Mouse (Mus musculus) MEL (cell line): Measurements from ENCODE around the gene Ncam2.

Experiments
- CTCF ChIP-seq, 3 experiments: IDR thresholded peaks in 2 of 3; conservative IDR thresholded peaks in 1 of 3; 2 replicates each; pipeline ENCODE4 v1.5.1; 2011 to 2012; ENCODE audit warnings: low read length in 3 of 3, low read depth in 2 of 3, mild to moderate bottlenecking in 2 of 3, improper control_type of control experiment in 1 of 3, inconsistent platforms in 1 of 3, mixed read lengths in 1 of 3, moderate library complexity in 1 of 3; ENCODE audit not compliant: control insufficient read depth in 1 of 3, insufficient read depth in 1 of 3, poor library complexity in 1 of 3, severe bottlenecking in 1 of 3
- ETS1 ChIP-seq: IDR thresholded peaks from 2 replicates; pipeline ENCODE4 v1.6.1; 2012; ENCODE audit warnings: low read depth, mild to moderate bottlenecking, inconsistent platforms, low read length, improper control_type of control experiment, moderate library complexity
- GATA1 ChIP-seq: IDR thresholded peaks from 2 replicates; pipeline ENCODE4 v1.6.1; 2011; ENCODE audit warnings: low read depth, low read length, improper control_type of control experiment
- MAX ChIP-seq: IDR thresholded peaks from 2 replicates; pipeline ENCODE4 v1.6.1; 2011; ENCODE audit warnings: low read length, improper control_type of control experiment
- POLR2A ChIP-seq, 2 experiments: IDR thresholded peaks; 2 replicates each; pipeline ENCODE4 v1.6.1; 2011 to 2012; ENCODE audit warnings: low read length in 2 of 2, mild to moderate bottlenecking in 2 of 2, control low read depth in 1 of 2, improper control_type of control experiment in 1 of 2, low read depth in 1 of 2, moderate library complexity in 1 of 2; ENCODE audit not compliant: control insufficient read depth in 1 of 2, insufficient read depth in 1 of 2, poor library complexity in 1 of 2
- RAD21 ChIP-seq: IDR thresholded peaks from 2 replicates; pipeline ENCODE4 v1.6.1; 2011; ENCODE audit warnings: mild to moderate bottlenecking, low read depth, low read length, improper control_type of control experiment
- TAL1 ChIP-seq: IDR thresholded peaks from 2 replicates; pipeline ENCODE4 v1.6.1; 2012; ENCODE audit warnings: mild to moderate bottlenecking, inconsistent platforms, low read length, moderate library complexity, mixed read lengths
- TCF12 ChIP-seq: IDR thresholded peaks from 2 replicates; pipeline ENCODE4 v1.6.1; 2014; ENCODE audit warnings: low read depth, mild to moderate bottlenecking, inconsistent platforms, low read length, improper control_type of control experiment, moderate library complexity
- USF1 ChIP-seq: IDR thresholded peaks from 2 replicates; pipeline ENCODE4 v1.6.1; 2014; ENCODE audit warnings: low read depth, mild to moderate bottlenecking, inconsistent platforms, low read length, improper control_type of control experiment, moderate library complexity

- no peak for TF ChIP-seq MAX
- TF ChIP-seq TAL1 = no peak
- TF ChIP-seq RAD21 = no peak
- no peak for TF ChIP-seq POLR2A (IDR thresholded peaks at IDR 0.05; ENCODE audit: control insufficient read depth in 1 of 2, insufficient read depth in 1 of 2, low read depth in 1 of 2, low read length in 2 of 2, poor library complexity in 1 of 2)
- no peak for TF ChIP-seq CTCF (IDR thresholded peaks at IDR 0.05 in 2 of 3, conservative IDR thresholded peaks at IDR 0.05 in 1 of 3; ENCODE audit: control insufficient read depth in 1 of 3, insufficient read depth in 1 of 3, low read depth in 2 of 3, low read length in 3 of 3, poor library complexity in 1 of 3, severe bottlenecking in 1 of 3)
- TF ChIP-seq GATA1 = no peak
- TF ChIP-seq TCF12 = no peak
- TF ChIP-seq USF1 = no peak
- TF ChIP-seq ETS1 = no peak
These were observed 85.4 kb downstream of the Ncam2 start for GRCm38 (mm10) chr16:81285882-81286281.
